Mouse (Mus musculus): ENCODE results near the gene C87436. TPM values are rescaled to one million over a fixed set of nuclear protein-coding genes. Genes with fewer than 3 reads are reported as not detected.

Gene C87436
- polyA plus RNA-seq, 1 experiment from 2014 or later, result 23.3 TPM

DNA sequence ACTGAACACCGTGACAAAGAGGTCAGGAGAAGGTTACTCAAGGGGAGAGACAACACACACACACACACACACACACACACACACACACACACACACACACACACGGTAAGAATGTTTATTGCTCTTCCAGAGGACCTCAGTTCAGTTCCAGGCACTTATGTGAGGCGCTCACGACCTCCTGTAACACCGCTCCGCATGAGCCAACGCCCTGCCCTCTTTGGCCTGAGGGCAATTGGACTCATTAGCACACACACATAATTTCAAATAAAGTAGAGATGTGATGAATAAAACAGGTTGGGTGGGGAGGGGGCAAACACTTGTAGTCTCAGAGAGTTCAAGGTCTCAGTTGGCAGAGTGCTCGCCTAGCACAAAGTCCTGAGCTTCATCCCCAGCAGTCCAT lies 58.0 kb downstream of the C87436 start:
- H3K36me3 ChIP-seq (ENCODE audit: control insufficient read depth, insufficient read depth, low read length), result no peaks in the 10 kb centered on the region
- no peak overlapping the region for H3K9ac ChIP-seq (ENCODE audit: low read depth, low read length)
- no peaks in the 10 kb centered on the region for H3K27me3 ChIP-seq (ENCODE audit: control insufficient read depth, insufficient read depth, low read length)
- ATAC-seq (ENCODE audit: low FRiP score, low TSS enrichment), result no peak
- H3K27ac ChIP-seq (ENCODE audit: low read depth, low read length), result peak overlapping the region; percentile 78; the same call in 1 of the 2 replicates
- H3K9me3 ChIP-seq (ENCODE audit: control insufficient read depth, low read length), result 0 out of 2 replicates have a peak, but pooled peaks cover 5% of the 10 kb centered on the region
- H3K4me3 ChIP-seq (ENCODE audit: low read length), result peak overlapping the region; percentile 26; the same call in 1 of the 2 replicates
- H3K4me1 ChIP-seq (ENCODE audit: control insufficient read depth, insufficient read depth, low read length), result peaks cover 18% of the 10 kb centered on the region; the same call in 1 of the 2 replicates
- peak overlapping the region; percentile 32; the same call in 1 of the 2 replicates for H3K4me2 ChIP-seq (replicated peaks; ENCODE audit: low read depth, low read length)
- 67% methylated on average over 8 of the region's 8 CpGs for WGBS

DNA sequence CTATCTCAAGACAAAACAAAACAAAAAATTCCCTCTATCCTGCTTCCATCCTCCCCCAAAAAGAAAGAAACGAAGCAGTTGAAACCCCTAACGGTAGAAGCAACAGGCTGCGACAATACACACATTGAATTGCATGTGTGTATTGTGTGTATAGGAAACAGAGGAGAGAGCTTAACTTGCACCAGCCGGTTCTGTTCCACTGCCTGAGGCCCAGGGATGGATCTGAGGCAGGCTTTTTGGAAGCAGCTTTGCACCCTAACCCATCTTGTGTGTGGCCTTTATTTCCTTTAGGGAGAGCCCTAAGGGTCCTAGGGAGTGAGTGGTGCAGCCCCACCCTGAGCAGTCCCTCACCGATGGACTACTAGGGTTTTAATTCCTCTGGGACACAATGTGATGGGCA lies 58.4 kb downstream of the C87436 start:
- H3K4me2 ChIP-seq (replicated peaks; ENCODE audit: low read depth, low read length), result peak overlapping the region; percentile 32
- peak overlapping the region; percentile 31; the same call in 1 of the 2 replicates for H3K9ac ChIP-seq (ENCODE audit: low read depth, low read length)
- ATAC-seq (ENCODE audit: low FRiP score, low TSS enrichment), result no peak
- H3K36me3 ChIP-seq (ENCODE audit: control insufficient read depth, insufficient read depth, low read length), result no peaks in the 10 kb centered on the region
- H3K4me1 ChIP-seq (ENCODE audit: control insufficient read depth, insufficient read depth, low read length), result peaks cover 18% of the 10 kb centered on the region; the same call in 1 of the 2 replicates
- WGBS, result 60% methylated on average over 5 of the region's 5 CpGs
- H3K4me3 ChIP-seq (ENCODE audit: low read length), result peak overlapping the region; percentile 26; the same call in 1 of the 2 replicates
- H3K27me3 ChIP-seq (ENCODE audit: control insufficient read depth, insufficient read depth, low read length), result no peaks in the 10 kb centered on the region
- H3K27ac ChIP-seq (ENCODE audit: low read depth, low read length), result peak overlapping the region; percentile 78; the same call in 1 of the 2 replicates
- H3K9me3 ChIP-seq (ENCODE audit: control insufficient read depth, low read length), result 0 out of 2 replicates have a peak, but pooled peaks cover 5% of the 10 kb centered on the region

DNA sequence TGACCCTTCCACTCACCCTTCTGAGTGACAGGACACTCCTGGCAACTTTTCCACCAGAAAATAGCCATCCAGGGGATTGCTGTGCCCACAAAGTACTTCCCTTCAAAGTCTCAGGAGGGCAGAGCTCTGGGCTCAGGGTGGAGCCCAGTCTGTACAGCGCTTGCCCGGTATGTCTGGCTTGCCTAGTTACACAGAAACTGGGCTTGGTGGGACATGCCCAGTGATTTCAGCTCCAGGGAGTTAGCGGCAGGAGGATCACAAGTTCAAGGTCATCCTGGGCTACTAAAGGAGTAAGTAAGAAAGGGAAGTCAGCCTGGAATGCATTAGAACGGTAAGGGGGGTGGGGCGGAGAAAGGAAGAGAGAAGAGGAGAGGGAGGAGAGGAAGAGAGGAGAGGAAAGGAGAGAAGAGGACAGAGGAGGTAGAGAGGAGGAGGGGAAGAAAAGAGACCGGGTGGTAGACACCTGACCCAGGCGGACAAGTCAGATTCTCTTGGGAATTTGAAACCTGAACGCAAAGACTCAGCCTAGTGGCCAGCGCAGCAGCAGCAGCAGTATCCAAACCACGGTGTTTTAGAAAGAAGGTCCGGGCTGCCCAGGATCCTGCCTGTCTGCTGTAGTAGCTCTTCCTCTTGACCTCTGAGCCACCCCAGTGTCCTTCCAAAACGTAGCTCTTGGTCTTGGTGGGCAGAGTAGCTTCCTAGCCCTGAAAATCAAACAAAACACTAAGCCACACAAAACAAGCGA lies 59.1 kb downstream of the C87436 start:
- Histone ChIP-seq H3K4me2 (replicated peaks; ENCODE audit: low read depth, low read length) (peak overlapping the region; percentile 32), H3K36me3 (ENCODE audit: control insufficient read depth, insufficient read depth, low read length) (no peaks in the 10 kb centered on the region), H3K27ac (ENCODE audit: low read depth, low read length) (peak overlapping the region; percentile 78), H3K9ac (ENCODE audit: low read depth, low read length) (peak overlapping the region; percentile 31; the same call in 1 of the 2 replicates), H3K27me3 (ENCODE audit: control insufficient read depth, insufficient read depth, low read length) (no peaks in the 10 kb centered on the region), H3K9me3 (ENCODE audit: control insufficient read depth, low read length) (0 out of 2 replicates have a peak, but pooled peaks cover 5% of the 10 kb centered on the region), H3K4me1 (ENCODE audit: control insufficient read depth, insufficient read depth, low read length) (peaks cover 18% of the 10 kb centered on the region; the same call in 1 of the 2 replicates), H3K4me3 (ENCODE audit: low read length) (peak overlapping the region; percentile 26)
- 13% methylated on average over 13 of the region's 13 CpGs for WGBS
- peak; percentile 48 for ATAC-seq (ENCODE audit: low FRiP score, low TSS enrichment)

DNA sequence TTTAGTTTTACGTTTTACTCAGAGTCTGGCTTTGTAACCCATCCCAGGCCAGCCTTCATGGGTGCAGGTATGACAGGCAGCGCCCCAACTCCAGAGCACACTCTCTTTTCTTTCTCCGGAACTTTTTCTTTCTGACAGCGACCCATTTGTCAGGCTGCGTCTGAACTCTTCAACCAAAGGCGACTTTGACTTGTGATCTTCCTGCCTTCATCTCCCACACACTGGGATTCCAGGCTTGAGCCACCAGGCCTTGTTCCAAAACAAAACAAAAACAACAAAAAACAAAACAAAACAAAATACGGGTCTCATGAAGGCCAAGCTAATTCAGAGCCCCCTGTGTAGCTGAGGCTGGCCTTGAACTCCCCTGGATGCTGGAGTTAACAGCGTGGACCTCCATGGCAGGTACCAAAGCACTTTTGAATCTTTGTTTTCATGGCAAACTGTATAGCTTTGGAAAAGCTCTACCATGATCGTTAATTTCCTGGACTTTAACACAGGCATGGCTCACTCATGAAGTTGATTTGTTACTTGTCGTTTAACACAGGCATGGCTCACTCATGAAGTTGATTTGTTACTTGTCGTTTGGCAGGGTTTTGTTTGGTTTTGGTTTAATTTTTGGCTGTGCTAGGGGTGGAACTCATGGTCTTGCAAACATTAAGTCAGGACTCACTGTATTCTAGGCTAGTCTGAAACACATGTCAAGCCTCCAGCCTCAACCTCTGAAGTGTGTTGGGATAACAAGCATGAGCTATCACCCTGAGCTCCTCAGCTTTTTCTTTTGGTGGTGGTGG lies 60.0 kb downstream of the C87436 start:
- Histone ChIP-seq H3K27ac (ENCODE audit: low read depth, low read length) (peak overlapping the region; percentile 78), H3K4me2 (replicated peaks; ENCODE audit: low read depth, low read length) (peak overlapping the region; percentile 32), H3K27me3 (ENCODE audit: control insufficient read depth, insufficient read depth, low read length) (no peaks in the 10 kb centered on the region), H3K4me3 (ENCODE audit: low read length) (peak overlapping the region; percentile 26; the same call in 1 of the 2 replicates), H3K36me3 (ENCODE audit: control insufficient read depth, insufficient read depth, low read length) (no peaks in the 10 kb centered on the region), H3K9me3 (ENCODE audit: control insufficient read depth, low read length) (0 out of 2 replicates have a peak, but pooled peaks cover 5% of the 10 kb centered on the region), H3K4me1 (ENCODE audit: control insufficient read depth, insufficient read depth, low read length) (peaks cover 18% of the 10 kb centered on the region; the same call in 1 of the 2 replicates), H3K9ac (ENCODE audit: low read depth, low read length) (no peak overlapping the region)
- no peak for ATAC-seq (ENCODE audit: low FRiP score, low TSS enrichment)
- WGBS, result 34% methylated on average over 11 of the region's 11 CpGs

DNA sequence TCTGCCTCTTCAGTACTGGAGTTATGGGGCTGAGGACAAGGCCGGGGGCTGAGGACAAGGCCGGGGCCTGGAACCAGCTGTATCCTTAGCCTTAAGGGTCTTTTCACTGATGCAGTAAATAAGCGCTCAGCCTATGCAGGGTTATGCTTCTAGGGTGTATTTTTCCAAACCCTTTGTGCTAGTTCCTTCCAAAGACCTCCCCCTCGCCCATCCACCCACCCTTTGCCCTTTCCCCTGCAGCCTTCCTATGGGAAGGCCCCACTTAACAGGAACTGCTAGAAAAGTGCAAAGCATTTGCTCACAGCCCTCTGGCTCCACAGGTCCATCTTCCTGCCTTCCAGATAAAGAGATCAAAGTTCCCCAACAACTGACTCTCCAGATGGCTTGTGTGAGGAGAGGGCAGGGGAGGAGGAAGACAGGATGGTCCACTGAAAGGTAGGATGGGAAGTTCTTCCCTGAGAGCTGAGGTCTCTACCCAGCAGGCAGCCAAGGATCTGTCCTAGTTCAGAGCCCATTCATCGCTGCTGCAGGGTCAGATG lies 61.5 kb downstream of the C87436 start:
- Histone ChIP-seq H3K36me3 (ENCODE audit: control insufficient read depth, insufficient read depth, low read length) (no peaks in the 10 kb centered on the region), H3K4me1 (ENCODE audit: control insufficient read depth, insufficient read depth, low read length) (peaks cover 15% of the 10 kb centered on the region; the same call in 1 of the 2 replicates), H3K4me3 (ENCODE audit: low read length) (no peak overlapping the region), H3K4me2 (replicated peaks; ENCODE audit: low read depth, low read length) (no peak overlapping the region), H3K9ac (ENCODE audit: low read depth, low read length) (peak overlapping the region; percentile 32; the same call in 1 of the 2 replicates), H3K9me3 (ENCODE audit: control insufficient read depth, low read length) (0 out of 2 replicates have a peak, but pooled peaks cover 5% of the 10 kb centered on the region), H3K27ac (ENCODE audit: low read depth, low read length) (peak overlapping the region; percentile 53), H3K27me3 (ENCODE audit: control insufficient read depth, insufficient read depth, low read length) (no peaks in the 10 kb centered on the region)
- 43% methylated on average over 5 of the region's 5 CpGs for WGBS
- ATAC-seq (ENCODE audit: low FRiP score, low TSS enrichment), result no peak; the same call in 1 of the 2 replicates

DNA sequence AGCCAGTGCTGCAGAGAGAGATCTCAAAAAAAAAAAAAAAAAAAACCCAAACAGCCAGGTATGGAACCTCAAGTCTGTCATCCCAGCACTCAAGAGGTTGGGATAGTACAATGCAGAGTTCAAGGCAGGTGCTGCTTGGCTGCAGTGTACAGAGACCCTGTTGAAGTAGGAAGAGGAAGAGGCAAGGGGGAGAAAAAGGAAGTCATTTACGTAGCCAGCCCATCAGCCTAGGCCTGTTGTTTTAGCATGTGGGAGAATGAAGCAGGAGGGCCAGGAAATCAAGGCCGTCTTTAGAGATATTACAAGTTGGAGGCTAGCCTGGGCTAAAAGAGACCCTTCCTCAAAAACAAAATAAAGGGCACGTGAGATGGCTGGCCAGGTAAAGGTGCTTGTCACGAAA lies 65.3 kb downstream of the C87436 start:
- Histone ChIP-seq H3K27me3 (ENCODE audit: control insufficient read depth, insufficient read depth, low read length) (no peaks in the 10 kb centered on the region), H3K9ac (ENCODE audit: low read depth, low read length) (no peak overlapping the region), H3K9me3 (ENCODE audit: control insufficient read depth, low read length) (no peaks in the 10 kb centered on the region), H3K36me3 (ENCODE audit: control insufficient read depth, insufficient read depth, low read length) (no peaks in the 10 kb centered on the region), H3K4me1 (ENCODE audit: control insufficient read depth, insufficient read depth, low read length) (no peaks in the 10 kb centered on the region), H3K27ac (ENCODE audit: low read depth, low read length) (no peak overlapping the region), H3K4me2 (replicated peaks; ENCODE audit: low read depth, low read length) (no peak overlapping the region), H3K4me3 (ENCODE audit: low read length) (no peak overlapping the region)
- WGBS, result 88% methylated on average over 4 of the region's 4 CpGs
- no peak for ATAC-seq (ENCODE audit: low FRiP score, low TSS enrichment)

DNA sequence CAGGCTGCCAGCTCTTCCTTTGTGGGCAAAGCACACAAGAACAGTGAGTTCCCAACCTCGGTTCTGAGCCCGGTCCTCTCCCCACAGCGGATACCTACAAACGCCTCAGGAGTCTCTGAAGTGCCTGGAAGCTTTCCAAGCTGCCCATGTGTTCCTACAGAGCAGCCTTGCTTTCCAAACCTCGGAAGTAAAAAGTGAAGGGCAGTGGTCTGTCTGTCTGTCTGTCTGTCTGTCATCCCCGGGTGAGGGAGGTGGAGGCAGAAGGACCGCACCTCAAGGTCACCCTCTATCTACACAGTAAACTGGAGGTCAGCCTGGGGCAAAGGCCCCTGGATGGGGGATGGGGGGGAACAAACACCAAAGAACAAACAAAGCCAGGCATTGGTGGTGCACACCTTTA lies 67.5 kb downstream of the C87436 start:
- Histone ChIP-seq H3K4me1 (ENCODE audit: control insufficient read depth, insufficient read depth, low read length) (no peaks in the 10 kb centered on the region), H3K9ac (ENCODE audit: low read depth, low read length) (no peak overlapping the region), H3K4me3 (ENCODE audit: low read length) (no peak overlapping the region), H3K4me2 (replicated peaks; ENCODE audit: low read depth, low read length) (no peak overlapping the region), H3K36me3 (ENCODE audit: control insufficient read depth, insufficient read depth, low read length) (no peaks in the 10 kb centered on the region), H3K27ac (ENCODE audit: low read depth, low read length) (no peak overlapping the region), H3K9me3 (ENCODE audit: control insufficient read depth, low read length) (no peaks in the 10 kb centered on the region), H3K27me3 (ENCODE audit: control insufficient read depth, insufficient read depth, low read length) (no peaks in the 10 kb centered on the region)
- ATAC-seq (ENCODE audit: low FRiP score, low TSS enrichment), result no peak
- WGBS, result 77% methylated on average over 7 of the region's 7 CpGs

DNA sequence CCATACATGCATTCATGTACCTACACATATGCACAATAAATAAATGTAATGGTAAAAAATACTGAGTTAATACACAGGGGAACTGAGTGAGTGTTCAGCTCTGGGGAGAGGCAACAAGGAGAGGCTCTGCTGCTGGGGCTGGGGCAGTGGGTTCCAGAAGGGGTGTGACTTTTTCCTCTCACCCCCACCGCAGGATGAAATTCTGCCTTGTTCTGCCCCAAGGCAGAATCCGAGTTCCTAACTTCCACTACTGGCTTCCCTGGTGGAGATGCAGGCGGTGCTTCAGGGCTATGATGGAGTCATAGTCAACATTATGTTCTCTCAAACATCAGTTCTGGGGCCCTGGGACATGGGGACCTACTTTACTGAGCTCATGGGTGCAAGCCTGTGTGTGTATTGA lies 68.1 kb downstream of the C87436 start:
- ATAC-seq (ENCODE audit: low FRiP score, low TSS enrichment), result no peak
- no peak overlapping the region for H3K27ac ChIP-seq (ENCODE audit: low read depth, low read length)

More for the DNA sequence above, 68.1 kb downstream of the C87436 start:
- H3K4me2 ChIP-seq (replicated peaks; ENCODE audit: low read depth, low read length), result no peak overlapping the region
- H3K36me3 ChIP-seq (ENCODE audit: control insufficient read depth, insufficient read depth, low read length), result no peaks in the 10 kb centered on the region
- no peak overlapping the region for H3K4me3 ChIP-seq (ENCODE audit: low read length)
- WGBS, result 89% methylated on average over 3 of the region's 3 CpGs
- H3K4me1 ChIP-seq (ENCODE audit: control insufficient read depth, insufficient read depth, low read length), result no peaks in the 10 kb centered on the region
- H3K9ac ChIP-seq (ENCODE audit: low read depth, low read length), result no peak overlapping the region
- H3K9me3 ChIP-seq (ENCODE audit: control insufficient read depth, low read length), result no peaks in the 10 kb centered on the region
- H3K27me3 ChIP-seq (ENCODE audit: control insufficient read depth, insufficient read depth, low read length), result no peaks in the 10 kb centered on the region

All from kidney, embryonic 14.5 days (tissue).